Mouse (Mus musculus) MEL (cell line): ENCODE results near the gene Ehmt2.
"Not testable (repeated sequence)": the region's sequence is repeated elsewhere in the genome, so short reads cannot be mapped to it uniquely, and the experiment has no call there.

Experiments used
- CHD2 ChIP-seq: IDR thresholded peaks from 2 replicates; pipeline ENCODE4 v1.6.1; 2011; ENCODE audit warnings: low read length, improper control_type of control experiment
- CTCF ChIP-seq, 3 experiments: IDR thresholded peaks in 2 of 3; conservative IDR thresholded peaks in 1 of 3; 2 replicates each; pipeline ENCODE4 v1.5.1; 2011 to 2012; ENCODE audit warnings: low read length in 3 of 3, low read depth in 2 of 3, mild to moderate bottlenecking in 2 of 3, improper control_type of control experiment in 1 of 3, inconsistent platforms in 1 of 3, mixed read lengths in 1 of 3, moderate library complexity in 1 of 3; ENCODE audit not compliant: control insufficient read depth in 1 of 3, insufficient read depth in 1 of 3, poor library complexity in 1 of 3, severe bottlenecking in 1 of 3
- E2F4 ChIP-seq: IDR thresholded peaks from 2 replicates; pipeline ENCODE4 v1.6.1; 2011; ENCODE audit warnings: low read depth, low read length, improper control_type of control experiment, borderline replicate concordance
- GATA1 ChIP-seq: IDR thresholded peaks from 2 replicates; pipeline ENCODE4 v1.6.1; 2011; ENCODE audit warnings: low read depth, low read length, improper control_type of control experiment
- POLR2A ChIP-seq, 2 experiments: IDR thresholded peaks; 2 replicates each; pipeline ENCODE4 v1.6.1; 2011 to 2012; ENCODE audit warnings: low read length in 2 of 2, mild to moderate bottlenecking in 2 of 2, control low read depth in 1 of 2, improper control_type of control experiment in 1 of 2, low read depth in 1 of 2, moderate library complexity in 1 of 2; ENCODE audit not compliant: control insufficient read depth in 1 of 2, insufficient read depth in 1 of 2, poor library complexity in 1 of 2
- SIN3A ChIP-seq: IDR thresholded peaks from 2 replicates; pipeline ENCODE4 v1.6.1; 2012; ENCODE audit warnings: low read length, improper control_type of control experiment, inconsistent platforms
- SMC3 ChIP-seq: IDR thresholded peaks from 2 replicates; pipeline ENCODE4 v1.6.1; 2011; ENCODE audit warnings: low read depth, low read length, improper control_type of control experiment
- ZC3H11A ChIP-seq: IDR thresholded peaks from 2 replicates; pipeline ENCODE4 v1.6.1; 2012; ENCODE audit warnings: low read depth, mild to moderate bottlenecking, inconsistent platforms, low read length, improper control_type of control experiment
- ZKSCAN1 ChIP-seq: IDR thresholded peaks from 2 replicates; pipeline ENCODE4 v1.6.1; 2012; ENCODE audit warnings: low read depth, mild to moderate bottlenecking, inconsistent platforms, low read length, improper control_type of control experiment, moderate library complexity

DNA sequence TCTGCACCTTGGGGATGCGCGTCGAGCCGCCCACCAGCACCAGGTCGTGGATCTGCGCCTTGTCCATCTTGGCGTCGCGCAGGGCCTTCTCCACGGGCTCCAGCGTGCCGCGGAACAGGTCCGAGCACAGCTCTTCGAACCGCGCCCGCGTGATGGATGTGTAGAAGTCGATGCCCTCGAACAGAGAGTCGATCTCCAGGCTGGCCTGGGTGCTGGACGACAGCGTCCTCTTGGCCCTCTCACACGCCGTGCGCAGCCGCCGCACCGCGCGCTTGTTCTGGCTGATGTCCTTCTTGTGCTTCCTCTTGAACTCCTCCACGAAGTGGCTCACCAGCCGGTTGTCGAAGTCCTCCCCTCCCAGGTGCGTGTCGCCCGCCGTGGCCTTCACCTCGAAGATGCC is 59.7 kb downstream of the Ehmt2 start:
- not testable (repeated sequence) for TF ChIP-seq GATA1; ZKSCAN1; POLR2A (IDR thresholded peaks at IDR 0.05; ENCODE audit: control insufficient read depth in 1 of 2, insufficient read depth in 1 of 2, low read depth in 1 of 2, low read length in 2 of 2, poor library complexity in 1 of 2); SIN3A; CTCF (IDR thresholded peaks at IDR 0.05 in 2 of 3, conservative IDR thresholded peaks at IDR 0.05 in 1 of 3; ENCODE audit: control insufficient read depth in 1 of 3, insufficient read depth in 1 of 3, low read depth in 2 of 3, low read length in 3 of 3, poor library complexity in 1 of 3, severe bottlenecking in 1 of 3); CHD2; E2F4; SMC3; ZC3H11A
